ENCODE assay signal across 10 mouse cellular contexts in genomic region chr1:83407616-83408015, GRCm38 (mm10). TPM values are rescaled to one million over a fixed set of nuclear protein-coding genes. Genes with fewer than 3 reads are reported as not detected.
DNase-seq lines count a peak whose midpoint lies in the region; ATAC-seq lines count a peak whose summit lies in the region.
"Had no signal": no experiment of that assay in that cellular context is flagged by ENCODE, and none has a peak within 500 bp of the region (broad histone marks: within the 10 kb centered on the region; RNA-seq: fewer than 3 reads in every experiment).

No protein-coding gene starts in this region.

- peak overlapping the region; percentile 40 for H3K4me3 ChIP-seq in kidney, embryonic 14.5 days (ENCODE audit: low read length)
- H3K4me3 ChIP-seq in embryonic facial prominence, embryonic 13.5 days: peak overlapping the region; percentile 49
- peak overlapping the region; percentile 52 for H3K4me3 ChIP-seq in hindbrain, embryonic 15.5 days
- peak overlapping the region; percentile 47 for H3K4me3 ChIP-seq in midbrain, embryonic 13.5 days (replicated peaks)

- H3K9ac ChIP-seq in kidney, embryonic 14.5 days (ENCODE audit: low read depth, low read length): 0 out of 2 replicates have a peak overlapping the region, but pooled peaks have one; percentile 23
- peak overlapping the region; percentile 69 for H3K9ac ChIP-seq in embryonic facial prominence, embryonic 13.5 days
- peak overlapping the region; percentile 51 for H3K9ac ChIP-seq in hindbrain, embryonic 15.5 days
- peak overlapping the region; percentile 61 for H3K9ac ChIP-seq in midbrain, embryonic 13.5 days (replicated peaks)

- H3K27me3 ChIP-seq in kidney, embryonic 14.5 days (ENCODE audit: control insufficient read depth, insufficient read depth, low read length): peaks cover 10% of the 10 kb centered on the region
- peaks cover 25% of the 10 kb centered on the region for H3K27me3 ChIP-seq in embryonic facial prominence, embryonic 13.5 days
- H3K27me3 ChIP-seq in hindbrain, embryonic 15.5 days: no peaks in the 10 kb centered on the region
- H3K27me3 ChIP-seq in midbrain, embryonic 13.5 days: peaks cover 11% of the 10 kb centered on the region

- H3K4me1 ChIP-seq in kidney, embryonic 14.5 days (ENCODE audit: control insufficient read depth, insufficient read depth, low read length): no peaks in the 10 kb centered on the region
- peaks cover 9% of the 10 kb centered on the region for H3K4me1 ChIP-seq in embryonic facial prominence, embryonic 13.5 days
- H3K4me1 ChIP-seq in hindbrain, embryonic 15.5 days (replicated peaks): peaks cover 11% of the 10 kb centered on the region
- H3K4me1 ChIP-seq in midbrain, embryonic 13.5 days (replicated peaks): peaks cover 10% of the 10 kb centered on the region

- no peaks in the 10 kb centered on the region for H3K9me3 ChIP-seq in kidney, embryonic 14.5 days (ENCODE audit: control insufficient read depth, low read length)
- H3K9me3 ChIP-seq in embryonic facial prominence, embryonic 13.5 days: no peaks in the 10 kb centered on the region
- H3K9me3 ChIP-seq in hindbrain, embryonic 15.5 days: no peaks in the 10 kb centered on the region
- H3K9me3 ChIP-seq in midbrain, embryonic 13.5 days: no peaks in the 10 kb centered on the region

- no peaks in the 10 kb centered on the region for H3K36me3 ChIP-seq in kidney, embryonic 14.5 days (ENCODE audit: control insufficient read depth, insufficient read depth, low read length)
- H3K36me3 ChIP-seq in embryonic facial prominence, embryonic 13.5 days: no peaks in the 10 kb centered on the region
- H3K36me3 ChIP-seq in hindbrain, embryonic 15.5 days: no peaks in the 10 kb centered on the region
- no peaks in the 10 kb centered on the region for H3K36me3 ChIP-seq in midbrain, embryonic 13.5 days

- DNase-seq in kidney, adult 18-20 months: no peak
- DNase-seq in adrenal gland, postnatal 36 days: no peak
- no peak for DNase-seq in retina, postnatal 1 day
- DNase-seq in thymus, postnatal 4 days: no peak
- DNase-seq: kidney, adult 11 months had no signal

- peak overlapping the region; percentile 72 for H3K4me2 ChIP-seq in kidney, embryonic 14.5 days (replicated peaks; ENCODE audit: low read depth, low read length)
- peak overlapping the region; percentile 83 for H3K4me2 ChIP-seq in embryonic facial prominence, embryonic 13.5 days
- peak overlapping the region; percentile 81 for H3K4me2 ChIP-seq in hindbrain, embryonic 15.5 days
- peak overlapping the region; percentile 87 for H3K4me2 ChIP-seq in midbrain, embryonic 13.5 days (replicated peaks)

- peak; percentile 71 for ATAC-seq in kidney, embryonic 14.5 days (ENCODE audit: low FRiP score, low TSS enrichment)
- ATAC-seq in embryonic facial prominence, embryonic 13.5 days (ENCODE audit: insufficient number of reproducible peaks, insufficient read depth, low FRiP score, low TSS enrichment, low read depth): no peak
- ATAC-seq in hindbrain, embryonic 15.5 days (ENCODE audit: low FRiP score, low read depth): peak; percentile 61
- peak; percentile 72 for ATAC-seq in midbrain, embryonic 13.5 days

- WGBS in kidney, embryonic 14.5 days: 2% methylated on average over 11 of the region's 11 CpGs
- WGBS in embryonic facial prominence, embryonic 13.5 days: 4% methylated on average over 11 of the region's 11 CpGs
- WGBS in hindbrain, embryonic 15.5 days: 3% methylated on average over 11 of the region's 11 CpGs
- WGBS in midbrain, embryonic 13.5 days: 3% methylated on average over 11 of the region's 11 CpGs

- no peak overlapping the region for H3K27ac ChIP-seq in kidney, embryonic 14.5 days (ENCODE audit: low read depth, low read length)
- no peak overlapping the region for H3K27ac ChIP-seq in embryonic facial prominence, embryonic 13.5 days
- 0 out of 2 replicates have a peak overlapping the region, but pooled peaks have one; percentile 13 for H3K27ac ChIP-seq in hindbrain, embryonic 15.5 days (replicated peaks)
- H3K27ac ChIP-seq in midbrain, embryonic 13.5 days: no peak overlapping the region

RNA-seq across cellular contexts. Expression of gene Sphkap, which starts 0.4 kb away (rescaled TPM):
- polyA plus RNA-seq in kidney, embryonic 14.5 days (2014; fragmentation: Nextera tagmentation; extraction: Ambion mirVana): 0.03 and 0.11 TPM in 2 replicates
- 0.34 and 0.95 TPM in 2 replicates for polyA plus RNA-seq in embryonic facial prominence, embryonic 13.5 days (2015; fragmentation: Nextera tagmentation; extraction: Ambion mirVana)
- polyA plus RNA-seq in hindbrain, embryonic 15.5 days (2015; fragmentation: Nextera tagmentation; extraction: Ambion mirVana): 14.7 and 20.3 TPM in 2 replicates
- polyA plus RNA-seq in midbrain, embryonic 13.5 days (2015; fragmentation: Nextera tagmentation; extraction: Ambion mirVana): 3.0 and 4.2 TPM in 2 replicates
- 10 to 100 TPM in 1 of 2 experiments, 1 to 10 TPM in 1; 4.4 to 10.7 TPM for total RNA-seq in adrenal gland, postnatal 36 days (2021)
- total RNA-seq: monocyte, adult 5-6 weeks had no signal
